Mouse (Mus musculus): ENCODE results near the gene Prdx2. TPM values are rescaled to one million over a fixed set of nuclear protein-coding genes. Genes with fewer than 3 reads are reported as not detected.

Gene Prdx2
- polyA plus RNA-seq, 1 experiment from 2014 or later = 1,134 TPM

- WGBS = 86% methylated on average over 5 of the region's 5 CpGs
Measured at GRCm38 (mm10) chr8:84987388-84987787, 18.0 kb downstream of the Prdx2 start.

DNA sequence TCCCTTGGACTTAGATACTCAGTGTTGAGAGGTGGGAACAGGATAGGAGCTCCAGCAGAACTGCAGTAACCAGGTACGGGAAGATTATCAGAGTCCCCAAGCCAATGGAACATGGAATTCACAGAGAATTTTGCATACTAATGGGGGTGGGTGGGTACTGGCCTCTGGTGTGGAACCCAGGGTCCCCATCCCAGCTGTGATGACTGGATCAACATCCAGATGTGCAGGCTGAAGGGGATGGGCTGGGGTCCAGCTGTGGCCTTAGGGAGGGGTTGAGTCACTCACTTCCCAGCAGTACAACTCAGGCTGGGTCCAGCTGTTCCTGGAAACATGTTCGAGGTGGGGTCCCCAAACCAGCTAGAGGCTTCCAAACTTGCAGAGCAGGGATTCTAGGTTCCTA, 18.5 kb downstream of the Prdx2 start:
- peaks cover 29% of the 10 kb centered on the region for H3K4me1 ChIP-seq (ENCODE audit: control insufficient read depth, insufficient read depth, low read length)
- H3K9ac ChIP-seq (ENCODE audit: low read depth, low read length) = no peak overlapping the region
- peaks cover 4% of the 10 kb centered on the region; the same call in 1 of the 2 replicates for H3K27me3 ChIP-seq (ENCODE audit: control insufficient read depth, insufficient read depth, low read depth, low read length)
- H3K27ac ChIP-seq (ENCODE audit: low read length) = no peak overlapping the region
- H3K36me3 ChIP-seq (ENCODE audit: control insufficient read depth, insufficient read depth, low read length) = no peaks in the 10 kb centered on the region
- ATAC-seq = no peak
- no peak overlapping the region for H3K4me3 ChIP-seq (ENCODE audit: low read depth, low read length)
- no peaks in the 10 kb centered on the region for H3K9me3 ChIP-seq (replicated peaks; ENCODE audit: control insufficient read depth, low read length, poor library complexity, severe bottlenecking)
- 70% methylated on average over 2 of the region's 2 CpGs for WGBS
- no peak overlapping the region for H3K4me2 ChIP-seq (ENCODE audit: low read length)

More at GRCm38 (mm10) chr8:84987388-84987787, 18.0 kb downstream of the Prdx2 start:
- Histone ChIP-seq H3K27me3 (ENCODE audit: control insufficient read depth, insufficient read depth, low read depth, low read length) (peaks cover 4% of the 10 kb centered on the region; the same call in 1 of the 2 replicates), H3K9ac (ENCODE audit: low read depth, low read length) (no peak overlapping the region), H3K4me3 (ENCODE audit: low read depth, low read length) (no peak overlapping the region), H3K4me1 (ENCODE audit: control insufficient read depth, insufficient read depth, low read length) (peaks cover 29% of the 10 kb centered on the region), H3K36me3 (ENCODE audit: control insufficient read depth, insufficient read depth, low read length) (no peaks in the 10 kb centered on the region), H3K27ac (ENCODE audit: low read length) (no peak overlapping the region), H3K9me3 (replicated peaks; ENCODE audit: control insufficient read depth, low read length, poor library complexity, severe bottlenecking) (no peaks in the 10 kb centered on the region), H3K4me2 (ENCODE audit: low read length) (no peak overlapping the region)
- ATAC-seq = no peak

DNA sequence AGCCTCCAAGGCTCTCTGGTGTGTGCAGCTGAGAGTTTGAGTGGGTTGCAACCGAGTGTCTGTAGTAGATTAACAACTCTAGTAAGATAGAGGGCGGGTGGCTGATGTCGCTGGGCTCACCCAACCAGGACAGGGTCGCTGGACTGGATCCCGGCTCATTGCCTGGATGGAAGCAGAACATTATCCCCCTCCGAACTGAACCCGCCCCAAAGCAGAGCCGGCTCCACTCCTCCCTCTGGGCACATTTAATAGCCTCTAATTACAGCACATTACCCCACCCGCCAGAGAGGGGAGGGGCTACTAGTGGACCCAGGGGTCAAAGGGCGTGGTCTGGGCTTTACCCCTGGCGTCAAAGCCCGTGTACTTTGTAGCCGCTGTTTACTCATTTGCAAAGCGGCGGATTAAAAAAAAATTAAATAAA, 19.9 kb downstream of the Prdx2 start:
- peak overlapping the region; percentile 91 for H3K4me2 ChIP-seq (ENCODE audit: low read length)
- 15% methylated on average over 15 of the region's 15 CpGs for WGBS
- peaks cover 29% of the 10 kb centered on the region for H3K4me1 ChIP-seq (ENCODE audit: control insufficient read depth, insufficient read depth, low read length)
- H3K4me3 ChIP-seq (ENCODE audit: low read depth, low read length) = peak overlapping the region; percentile 73
- no peak overlapping the region for H3K27ac ChIP-seq (ENCODE audit: low read length)
- H3K9me3 ChIP-seq (replicated peaks; ENCODE audit: control insufficient read depth, low read length, poor library complexity, severe bottlenecking) = no peaks in the 10 kb centered on the region
- H3K27me3 ChIP-seq (ENCODE audit: control insufficient read depth, insufficient read depth, low read depth, low read length) = peaks cover 6% of the 10 kb centered on the region; the same call in 1 of the 2 replicates
- ATAC-seq = no peak
- no peaks in the 10 kb centered on the region for H3K36me3 ChIP-seq (ENCODE audit: control insufficient read depth, insufficient read depth, low read length)
- H3K9ac ChIP-seq (ENCODE audit: low read depth, low read length) = peak overlapping the region; percentile 33; the same call in 1 of the 2 replicates

- peaks cover 7% of the 10 kb centered on the region; the same call in 1 of the 2 replicates for H3K27me3 ChIP-seq (ENCODE audit: control insufficient read depth, insufficient read depth, low read depth, low read length)
- peaks cover 24% of the 10 kb centered on the region for H3K4me1 ChIP-seq (ENCODE audit: control insufficient read depth, insufficient read depth, low read length)
- no peaks in the 10 kb centered on the region for H3K36me3 ChIP-seq (ENCODE audit: control insufficient read depth, insufficient read depth, low read length)
- peak overlapping the region; percentile 91 for H3K4me2 ChIP-seq (ENCODE audit: low read length)
- peak; percentile 55 for ATAC-seq
- no peaks in the 10 kb centered on the region for H3K9me3 ChIP-seq (replicated peaks; ENCODE audit: control insufficient read depth, low read length, poor library complexity, severe bottlenecking)
- H3K9ac ChIP-seq (ENCODE audit: low read depth, low read length) = peak overlapping the region; percentile 69
- peak overlapping the region; percentile 81 for H3K27ac ChIP-seq (ENCODE audit: low read length)
- WGBS = 0% methylated on average over 15 of the region's 15 CpGs
- peak overlapping the region; percentile 73 for H3K4me3 ChIP-seq (ENCODE audit: low read depth, low read length)
Measured at GRCm38 (mm10) chr8:84989810-84990209, 20.4 kb downstream of the Prdx2 start.

- Histone ChIP-seq H3K4me3 (ENCODE audit: low read depth, low read length) (peak within 1 kb of the TSS; percentile 73), H3K27me3 (ENCODE audit: control insufficient read depth, insufficient read depth, low read depth, low read length) (peaks cover 7% of the 10 kb centered on the region; the same call in 1 of the 2 replicates), H3K27ac (ENCODE audit: low read length) (peak within 1 kb of the TSS; percentile 86), H3K4me2 (ENCODE audit: low read length) (peak within 1 kb of the TSS; percentile 91), H3K36me3 (ENCODE audit: control insufficient read depth, insufficient read depth, low read length) (no peaks in the 10 kb centered on the region), H3K4me1 (ENCODE audit: control insufficient read depth, insufficient read depth, low read length) (peaks cover 19% of the 10 kb centered on the region), H3K9ac (ENCODE audit: low read depth, low read length) (peak within 1 kb of the TSS; percentile 86), H3K9me3 (replicated peaks; ENCODE audit: control insufficient read depth, low read length, poor library complexity, severe bottlenecking) (no peaks in the 10 kb centered on the region)
- peak; percentile 89 for ATAC-seq
- WGBS = 0% methylated on average over 28 of the region's 28 CpGs
Measured at GRCm38 (mm10) chr8:84990349-84990748, 21.0 kb downstream of the Prdx2 start, which contains the start of gene Hook2. Hook2 (plus strand) TSS chr8:84990603.

- peak overlapping the region; percentile 86 for H3K9ac ChIP-seq (ENCODE audit: low read depth, low read length)
- H3K4me2 ChIP-seq (ENCODE audit: low read length) = peak overlapping the region; percentile 91
- peak overlapping the region; percentile 73 for H3K4me3 ChIP-seq (ENCODE audit: low read depth, low read length)
- 1% methylated on average over 15 of the region's 15 CpGs for whole genome bisulfite sequencing
- no peaks in the 10 kb centered on the region for H3K9me3 ChIP-seq (replicated peaks; ENCODE audit: control insufficient read depth, low read length, poor library complexity, severe bottlenecking)
- H3K27me3 ChIP-seq (ENCODE audit: control insufficient read depth, insufficient read depth, low read depth, low read length) = peaks cover 7% of the 10 kb centered on the region; the same call in 1 of the 2 replicates
- peaks cover 17% of the 10 kb centered on the region for H3K4me1 ChIP-seq (ENCODE audit: control insufficient read depth, insufficient read depth, low read length)
- peak; percentile 54 for ATAC-seq
- H3K27ac ChIP-seq (ENCODE audit: low read length) = peak overlapping the region; percentile 86
- 0 out of 2 replicates have a peak, but pooled peaks cover 2% of the 10 kb centered on the region for H3K36me3 ChIP-seq (ENCODE audit: control insufficient read depth, insufficient read depth, low read length)
Measured at GRCm38 (mm10) chr8:84990836-84991235, 21.4 kb downstream of the Prdx2 start.

- Histone ChIP-seq H3K4me2 (ENCODE audit: low read length) (no peak overlapping the region), H3K27ac (ENCODE audit: low read length) (no peak overlapping the region), H3K9ac (ENCODE audit: low read depth, low read length) (no peak overlapping the region), H3K9me3 (replicated peaks; ENCODE audit: control insufficient read depth, low read length, poor library complexity, severe bottlenecking) (no peaks in the 10 kb centered on the region), H3K4me3 (ENCODE audit: low read depth, low read length) (no peak overlapping the region), H3K36me3 (ENCODE audit: control insufficient read depth, insufficient read depth, low read length) (0 out of 2 replicates have a peak, but pooled peaks cover 4% of the 10 kb centered on the region), H3K4me1 (ENCODE audit: control insufficient read depth, insufficient read depth, low read length) (peaks cover 13% of the 10 kb centered on the region), H3K27me3 (ENCODE audit: control insufficient read depth, insufficient read depth, low read depth, low read length) (peaks cover 3% of the 10 kb centered on the region; the same call in 1 of the 2 replicates)
- ATAC-seq = no peak
- 97% methylated on average over 9 of the region's 9 CpGs for WGBS
Measured at GRCm38 (mm10) chr8:84994375-84994774, 25.0 kb downstream of the Prdx2 start.

DNA sequence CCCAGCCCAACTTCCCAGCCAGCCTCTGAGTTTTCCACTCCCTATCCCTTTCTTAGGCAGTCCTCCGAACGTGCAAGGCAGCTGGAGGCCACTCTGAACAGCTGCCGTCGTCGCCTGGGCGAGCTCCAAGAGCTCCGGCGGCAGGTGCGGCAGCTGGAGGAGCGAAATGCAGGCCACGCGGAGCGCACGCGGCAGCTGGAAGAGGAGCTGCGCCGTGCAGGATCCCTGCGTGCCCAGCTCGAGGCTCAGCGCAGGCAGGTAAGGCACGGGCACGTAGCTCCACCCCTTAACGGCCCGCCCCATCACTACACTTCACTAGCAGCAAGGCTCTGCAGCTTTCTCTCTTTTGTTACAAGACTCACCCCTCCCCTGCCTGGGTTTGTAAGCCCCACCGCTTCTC, 26.3 kb downstream of the Prdx2 start:
- no peak for ATAC-seq
- Histone ChIP-seq H3K4me1 (ENCODE audit: control insufficient read depth, insufficient read depth, low read length) (peaks cover 11% of the 10 kb centered on the region), H3K4me2 (ENCODE audit: low read length) (no peak overlapping the region), H3K4me3 (ENCODE audit: low read depth, low read length) (no peak overlapping the region), H3K9ac (ENCODE audit: low read depth, low read length) (no peak overlapping the region; the same call in 1 of the 2 replicates), H3K9me3 (replicated peaks; ENCODE audit: control insufficient read depth, low read length, poor library complexity, severe bottlenecking) (no peaks in the 10 kb centered on the region), H3K36me3 (ENCODE audit: control insufficient read depth, insufficient read depth, low read length) (0 out of 2 replicates have a peak, but pooled peaks cover 4% of the 10 kb centered on the region), H3K27ac (ENCODE audit: low read length) (no peak overlapping the region), H3K27me3 (ENCODE audit: control insufficient read depth, insufficient read depth, low read depth, low read length) (peaks cover 3% of the 10 kb centered on the region; the same call in 1 of the 2 replicates)
- 21% methylated on average over 25 of the region's 25 CpGs for WGBS

DNA sequence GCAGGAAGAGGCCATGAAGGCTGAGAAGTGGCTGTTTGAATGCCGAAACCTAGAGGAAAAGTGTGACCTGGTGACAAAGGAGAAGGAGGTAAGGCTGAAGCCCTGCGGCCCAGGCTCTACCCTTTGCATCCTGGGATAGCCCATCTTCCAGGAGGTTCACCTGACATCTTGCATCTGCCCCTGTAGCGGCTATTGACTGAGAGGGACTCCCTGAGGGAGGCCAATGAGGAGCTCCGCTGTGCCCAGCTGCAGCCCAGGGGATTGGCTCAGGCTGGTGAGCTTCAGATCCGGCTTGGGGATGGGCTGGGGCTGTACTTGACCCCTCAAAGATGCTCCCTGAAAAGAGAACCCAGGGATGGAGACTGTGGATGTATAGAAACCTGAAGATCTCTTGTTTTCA, 27.6 kb downstream of the Prdx2 start:
- WGBS = 82% methylated on average over 5 of the region's 5 CpGs
- no peak for ATAC-seq
- Histone ChIP-seq H3K4me3 (ENCODE audit: low read depth, low read length) (no peak overlapping the region), H3K4me1 (ENCODE audit: control insufficient read depth, insufficient read depth, low read length) (peaks cover 5% of the 10 kb centered on the region; the same call in 1 of the 2 replicates), H3K9me3 (replicated peaks; ENCODE audit: control insufficient read depth, low read length, poor library complexity, severe bottlenecking) (no peaks in the 10 kb centered on the region), H3K36me3 (ENCODE audit: control insufficient read depth, insufficient read depth, low read length) (peaks cover 4% of the 10 kb centered on the region; the same call in 1 of the 2 replicates), H3K4me2 (ENCODE audit: low read length) (no peak overlapping the region), H3K27me3 (ENCODE audit: control insufficient read depth, insufficient read depth, low read depth, low read length) (peaks cover 3% of the 10 kb centered on the region; the same call in 1 of the 2 replicates), H3K9ac (ENCODE audit: low read depth, low read length) (no peak overlapping the region), H3K27ac (ENCODE audit: low read length) (no peak overlapping the region)
